Mouse (Mus musculus) midbrain, embryonic 12.5 days (tissue): Measurements from ENCODE around the gene Fam32a. TPM values are rescaled to one million over a fixed set of nuclear protein-coding genes. Genes with fewer than 3 reads are reported as not detected.

Experiments used
- ATAC-seq: fragments of 200-750 bp; cut with Nextera tagmentation; 2 replicates; pipeline ENCODE4 v1.8.0; 2017; ENCODE audit warnings: low read depth, moderate TSS enrichment, moderate library complexity; ENCODE audit not compliant: low FRiP score
- H3K27ac ChIP-seq: fragments of 300-500 bp; sonication (generic); replicated peaks from 2 replicates; pipeline ENCODE4 v1.5.1; 2016; ENCODE audit warnings: mild to moderate bottlenecking
- H3K27me3 ChIP-seq: fragments of 300-500 bp; sonication (generic); 2 replicates; pipeline ENCODE4 v1.6.1; 2016; ENCODE audit warnings: mild to moderate bottlenecking
- H3K36me3 ChIP-seq: fragments of 300-500 bp; sonication (generic); 2 replicates; pipeline ENCODE4 v1.6.1; 2016
- H3K4me1 ChIP-seq: fragments of 300-500 bp; sonication (generic); 2 replicates; pipeline ENCODE4 v1.6.1; 2016
- H3K4me2 ChIP-seq: fragments of 300-500 bp; sonication (generic); replicated peaks from 2 replicates; pipeline ENCODE4 v1.6.1; 2016; ENCODE audit warnings: mild to moderate bottlenecking, moderate library complexity
- H3K4me3 ChIP-seq: fragments of 300-500 bp; sonication (generic); 2 replicates; pipeline ENCODE4 v1.5.1; 2016; ENCODE audit warnings: mild to moderate bottlenecking
- H3K9ac ChIP-seq: fragments of 300-500 bp; sonication (generic); replicated peaks from 2 replicates; pipeline ENCODE4 v1.6.1; 2016; ENCODE audit warnings: mild to moderate bottlenecking, moderate library complexity
- H3K9me3 ChIP-seq: fragments of 300-500 bp; sonication (generic); 2 replicates; pipeline ENCODE4 v1.6.1; 2016; ENCODE audit warnings: mild to moderate bottlenecking
- WGBS: fragments of 180-500 bp; shearing (Covaris S2); methylation state at CpG from one replicate; pipeline ENCODE4 v1.1.7; 2016; 5-methylcytosine and 5-hydroxymethylcytosine counted together
- polyA plus RNA-seq: library from polyadenylated mRNA; unstranded; fragments of >200 nt; fragmentation: Nextera tagmentation; extraction: Ambion mirVana; gene quantifications from 2 replicates; pipeline ENCODE4 v1.2.1, GENCODE M21; 2016

Gene Fam32a
- polyA plus RNA-seq, 1 experiment from 2014 or later = 87.2 TPM

DNA sequence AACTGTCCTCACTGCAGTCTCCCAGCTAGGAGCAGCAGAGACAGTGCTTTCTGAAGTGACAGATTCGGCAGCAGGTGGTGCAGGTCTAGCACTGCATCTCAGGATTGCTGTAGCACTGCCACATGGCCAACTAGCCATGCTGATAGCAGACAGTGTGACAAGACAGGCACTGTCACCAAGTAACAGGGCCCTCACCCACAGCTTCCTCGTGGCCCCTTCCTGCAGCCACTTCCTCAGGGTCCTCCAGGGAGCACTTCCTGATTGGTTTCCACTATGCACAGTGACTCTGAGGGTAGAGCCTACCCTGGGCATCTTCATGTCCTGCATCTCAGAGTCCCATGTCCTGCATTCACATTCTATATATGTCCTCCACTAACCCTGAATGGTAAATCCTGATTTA, 25.1 kb downstream of the Fam32a start:
- H3K9me3 ChIP-seq = no peaks in the 10 kb centered on the region
- no peaks in the 10 kb centered on the region for H3K27me3 ChIP-seq
- H3K4me1 ChIP-seq = peaks cover 16% of the 10 kb centered on the region
- ATAC-seq = no peak
- no peak overlapping the region for H3K4me3 ChIP-seq
- H3K4me2 ChIP-seq = no peak overlapping the region
- WGBS = 88% methylated on average over 2 of the region's 2 CpGs
- peaks cover 36% of the 10 kb centered on the region for H3K36me3 ChIP-seq
- H3K9ac ChIP-seq = no peak overlapping the region
- H3K27ac ChIP-seq = no peak overlapping the region

DNA sequence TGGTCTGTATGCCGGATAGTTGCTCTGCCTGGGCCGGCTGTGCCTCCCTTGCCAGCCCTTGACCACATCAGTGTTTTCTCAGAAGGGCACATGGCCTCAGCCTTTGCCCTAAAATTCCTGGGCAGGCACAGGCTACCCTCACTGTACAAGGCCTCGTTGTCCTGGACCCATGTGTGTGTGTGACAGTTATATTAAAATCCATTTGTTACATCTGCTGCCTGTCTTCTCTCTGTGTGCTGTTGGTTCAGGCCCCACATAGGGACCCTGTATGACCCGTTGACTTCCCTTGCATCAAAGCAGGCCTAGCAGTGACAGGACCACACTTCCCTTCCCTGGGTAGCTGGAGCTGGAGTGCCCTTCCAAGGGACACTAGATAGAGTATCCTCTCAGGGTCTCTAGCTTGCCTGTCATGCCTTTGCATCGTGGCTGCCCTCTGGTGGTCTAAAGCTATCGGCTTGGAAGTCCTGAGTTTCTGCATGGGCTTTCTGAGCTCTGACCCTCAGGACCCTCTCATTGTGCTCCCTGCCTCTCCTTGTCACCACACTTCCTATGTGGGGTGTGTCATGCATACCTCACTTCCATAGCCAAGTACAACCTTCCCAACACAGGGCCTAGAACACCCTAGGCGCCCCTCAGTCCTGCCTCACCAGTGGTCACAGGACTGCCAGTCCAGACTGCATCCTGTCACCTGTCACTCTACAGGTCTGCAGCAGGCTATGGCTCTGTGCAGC, 37.8 kb downstream of the Fam32a start:
- 57% methylated on average over 7 of the region's 7 CpGs for WGBS
- peak; percentile 41; the same call in 1 of the 2 replicates for ATAC-seq
- Histone ChIP-seq H3K4me1 (no peaks in the 10 kb centered on the region), H3K27me3 (no peaks in the 10 kb centered on the region; the same call in 1 of the 2 replicates), H3K4me2 (no peak overlapping the region), H3K4me3 (no peak overlapping the region), H3K9me3 (no peaks in the 10 kb centered on the region), H3K27ac (no peak overlapping the region), H3K9ac (no peak overlapping the region), H3K36me3 (peaks cover 36% of the 10 kb centered on the region)

DNA sequence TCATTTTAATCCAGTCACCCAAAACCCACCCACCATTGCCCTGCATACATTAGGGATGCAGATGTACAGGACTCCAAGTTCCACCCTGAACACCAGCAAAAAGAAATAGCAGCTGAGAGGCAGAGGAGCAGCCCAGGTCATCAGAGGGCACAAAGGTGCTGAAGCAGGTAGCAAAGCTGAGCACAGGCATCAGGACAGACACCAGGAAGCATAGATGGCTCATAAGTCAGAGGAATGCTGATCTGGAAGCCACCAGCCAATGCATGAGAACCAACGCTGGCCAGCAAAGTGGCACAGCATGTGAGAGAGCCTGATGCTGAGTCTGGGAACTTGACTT, 38.3 kb downstream of the Fam32a start:
- H3K27me3 ChIP-seq = no peaks in the 10 kb centered on the region; the same call in 1 of the 2 replicates
- H3K4me1 ChIP-seq = no peaks in the 10 kb centered on the region
- no peak overlapping the region for H3K9ac ChIP-seq

DNA sequence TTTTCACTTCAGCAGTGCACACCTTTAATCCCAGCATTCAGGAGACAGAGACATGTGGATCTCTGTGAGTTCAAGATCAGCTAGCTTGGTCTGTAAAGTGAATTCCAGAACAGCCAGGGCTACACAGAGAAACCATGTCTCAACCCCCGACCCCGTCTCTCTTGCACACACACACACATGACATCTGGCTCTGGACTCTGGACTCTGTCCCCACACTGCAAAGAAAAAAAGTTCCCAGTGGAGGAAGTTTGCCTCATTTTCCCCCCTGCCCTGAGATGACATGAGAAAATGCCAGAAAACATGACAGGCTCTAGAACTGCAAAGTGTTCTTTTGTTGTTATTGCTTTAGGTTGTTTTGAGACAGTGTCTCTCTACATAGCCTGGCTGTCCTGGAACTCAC, 40.3 kb downstream of the Fam32a start:
- WGBS = 82% methylated on average over 2 of the region's 2 CpGs
- Histone ChIP-seq H3K9me3 (no peaks in the 10 kb centered on the region), H3K9ac (no peak overlapping the region), H3K4me3 (no peak overlapping the region), H3K27ac (no peak overlapping the region), H3K4me2 (no peak overlapping the region), H3K36me3 (peaks cover 12% of the 10 kb centered on the region), H3K4me1 (no peaks in the 10 kb centered on the region), H3K27me3 (no peaks in the 10 kb centered on the region; the same call in 1 of the 2 replicates)
- no peak for ATAC-seq

More for the DNA sequence above, 38.3 kb downstream of the Fam32a start:
- 75% methylated on average over 1 of the region's 1 CpGs for WGBS
- H3K4me2 ChIP-seq = no peak overlapping the region
- no peak overlapping the region for H3K4me3 ChIP-seq
- no peak overlapping the region for H3K27ac ChIP-seq
- ATAC-seq = no peak
- peaks cover 30% of the 10 kb centered on the region for H3K36me3 ChIP-seq
- no peaks in the 10 kb centered on the region for H3K9me3 ChIP-seq

DNA sequence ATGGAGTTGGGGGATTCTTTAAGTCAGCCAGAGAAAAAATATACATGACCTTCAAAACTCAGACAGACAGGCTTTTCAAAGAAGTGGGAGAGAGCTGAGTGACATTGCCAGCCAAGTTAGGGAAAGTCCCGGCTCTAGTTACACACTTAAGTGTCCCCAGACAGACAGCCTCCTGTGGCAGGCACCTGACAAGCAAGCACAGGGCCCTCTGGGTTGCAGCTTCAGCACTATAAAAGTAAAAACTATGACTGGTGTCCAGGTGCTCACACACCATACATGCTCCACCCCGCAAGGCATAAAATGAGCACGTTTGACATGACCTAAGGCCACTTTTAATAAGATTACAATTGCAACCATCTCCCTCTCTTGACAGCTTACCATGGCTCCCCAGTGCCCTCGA, 41.1 kb downstream of the Fam32a start:
- Histone ChIP-seq H3K9me3 (no peaks in the 10 kb centered on the region), H3K36me3 (peaks cover 5% of the 10 kb centered on the region), H3K27me3 (no peaks in the 10 kb centered on the region; the same call in 1 of the 2 replicates), H3K4me3 (no peak overlapping the region), H3K4me1 (no peaks in the 10 kb centered on the region), H3K4me2 (no peak overlapping the region), H3K27ac (no peak overlapping the region), H3K9ac (no peak overlapping the region)
- 0 out of 2 replicates have a peak, but pooled peaks have one; percentile 18 for ATAC-seq
- 66% methylated on average over 4 of the region's 4 CpGs for WGBS

DNA sequence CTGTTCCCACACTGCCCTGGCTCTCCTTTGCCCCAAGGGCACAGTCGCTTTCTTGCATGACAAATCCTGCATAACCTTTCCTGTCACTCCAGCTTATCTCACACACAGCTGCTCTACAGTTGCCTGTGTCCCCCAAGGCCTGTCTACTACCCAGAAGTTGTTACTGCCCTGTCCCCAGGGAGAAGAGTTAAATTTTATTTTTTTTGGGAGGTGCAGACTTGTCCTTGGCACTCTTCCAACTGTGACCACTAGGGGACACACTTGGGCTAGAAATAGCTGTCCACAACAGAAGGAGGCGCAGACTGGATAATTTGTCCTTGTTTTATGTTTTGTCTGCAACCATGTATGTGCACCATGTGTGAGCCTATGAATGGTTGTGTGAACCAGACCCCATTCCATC, 41.5 kb downstream of the Fam32a start:
- Histone ChIP-seq H3K4me2 (no peak overlapping the region), H3K4me1 (no peaks in the 10 kb centered on the region), H3K27me3 (no peaks in the 10 kb centered on the region; the same call in 1 of the 2 replicates), H3K9me3 (no peaks in the 10 kb centered on the region), H3K27ac (no peak overlapping the region), H3K36me3 (0 out of 2 replicates have a peak, but pooled peaks cover under 1% of the 10 kb centered on the region), H3K4me3 (no peak overlapping the region), H3K9ac (no peak overlapping the region)
- ATAC-seq = peak; percentile 47; the same call in 1 of the 2 replicates
- 35% methylated on average over 2 of the region's 2 CpGs for WGBS

DNA sequence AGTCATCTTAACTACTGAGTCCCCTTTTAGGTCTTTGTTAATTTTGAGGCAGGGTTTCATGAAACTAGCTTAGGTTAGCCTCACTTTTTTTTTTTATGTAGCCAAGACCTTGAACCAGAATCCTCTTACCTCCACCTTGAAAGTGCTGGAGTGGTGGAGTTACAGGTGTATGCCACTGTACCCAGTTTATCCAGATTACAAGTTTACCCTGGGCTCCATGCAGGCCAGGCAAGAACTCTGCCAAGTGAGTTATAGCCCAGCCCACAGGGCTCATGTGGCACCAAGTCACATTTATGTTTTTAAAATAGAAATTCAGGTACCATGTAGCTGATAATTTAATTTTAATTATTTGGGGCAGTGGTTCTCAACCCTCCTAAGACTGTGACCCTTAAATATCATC, 41.9 kb downstream of the Fam32a start:
- no peak overlapping the region for H3K9ac ChIP-seq
- no peak for ATAC-seq

DNA sequence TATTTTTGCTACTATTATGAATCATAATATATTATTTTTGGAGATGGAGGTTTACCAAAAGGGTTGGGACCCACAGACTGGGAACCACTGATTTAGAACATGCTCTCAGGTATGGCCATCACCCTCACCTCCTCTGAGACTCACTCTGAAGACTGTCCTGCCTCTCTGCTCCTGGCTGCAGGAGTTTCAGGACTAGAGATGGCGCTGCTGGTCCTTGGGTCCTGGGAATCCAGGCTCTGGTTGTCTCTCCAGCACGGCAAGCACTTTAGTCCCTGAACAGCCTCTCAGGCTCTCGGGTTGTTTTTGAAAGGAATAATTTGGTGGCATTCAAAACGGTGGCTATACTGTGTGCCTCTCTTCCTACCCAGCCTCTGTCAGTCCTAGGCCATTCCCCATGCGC, 42.3 kb downstream of the Fam32a start:
- no peak overlapping the region for H3K27ac ChIP-seq
- H3K4me1 ChIP-seq = no peaks in the 10 kb centered on the region
- no peaks in the 10 kb centered on the region for H3K9me3 ChIP-seq
- 49% methylated on average over 5 of the region's 5 CpGs for WGBS
- H3K9ac ChIP-seq = no peak overlapping the region
- no peaks in the 10 kb centered on the region for H3K36me3 ChIP-seq
- no peak overlapping the region for H3K4me3 ChIP-seq
- no peak overlapping the region for H3K4me2 ChIP-seq
- ATAC-seq = no peak
- H3K27me3 ChIP-seq = no peaks in the 10 kb centered on the region; the same call in 1 of the 2 replicates

More for the DNA sequence above, 41.9 kb downstream of the Fam32a start:
- H3K4me3 ChIP-seq = no peak overlapping the region
- no peaks in the 10 kb centered on the region for H3K36me3 ChIP-seq
- H3K4me1 ChIP-seq = no peaks in the 10 kb centered on the region
- H3K4me2 ChIP-seq = no peak overlapping the region
- no peak overlapping the region for H3K27ac ChIP-seq
- H3K27me3 ChIP-seq = no peaks in the 10 kb centered on the region; the same call in 1 of the 2 replicates
- H3K9me3 ChIP-seq = no peaks in the 10 kb centered on the region

DNA sequence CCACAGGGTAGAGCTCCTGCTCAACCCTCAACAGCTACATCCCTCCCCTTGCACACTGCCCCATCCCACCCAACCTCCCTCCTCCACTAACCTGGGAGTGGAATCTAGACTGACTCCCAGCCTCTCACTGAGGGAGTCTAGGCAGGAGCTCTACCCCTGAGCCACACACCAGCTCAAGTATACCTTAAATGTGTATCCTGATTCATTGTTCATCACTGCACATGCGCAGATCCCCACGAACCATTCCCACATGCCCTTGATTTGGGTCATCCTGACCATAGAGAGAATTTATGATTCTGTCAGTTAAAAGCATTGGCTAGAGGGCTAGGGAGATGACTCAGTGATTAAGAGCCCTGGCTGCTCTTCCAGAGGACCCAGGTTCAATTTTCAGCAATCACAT, 43.2 kb downstream of the Fam32a start:
- Histone ChIP-seq H3K4me3 (no peak overlapping the region), H3K36me3 (no peaks in the 10 kb centered on the region), H3K4me2 (no peak overlapping the region), H3K27ac (no peak overlapping the region), H3K27me3 (no peaks in the 10 kb centered on the region; the same call in 1 of the 2 replicates), H3K4me1 (no peaks in the 10 kb centered on the region), H3K9ac (no peak overlapping the region), H3K9me3 (no peaks in the 10 kb centered on the region)
- no peak for ATAC-seq
- WGBS = 90% methylated on average over 2 of the region's 2 CpGs

DNA sequence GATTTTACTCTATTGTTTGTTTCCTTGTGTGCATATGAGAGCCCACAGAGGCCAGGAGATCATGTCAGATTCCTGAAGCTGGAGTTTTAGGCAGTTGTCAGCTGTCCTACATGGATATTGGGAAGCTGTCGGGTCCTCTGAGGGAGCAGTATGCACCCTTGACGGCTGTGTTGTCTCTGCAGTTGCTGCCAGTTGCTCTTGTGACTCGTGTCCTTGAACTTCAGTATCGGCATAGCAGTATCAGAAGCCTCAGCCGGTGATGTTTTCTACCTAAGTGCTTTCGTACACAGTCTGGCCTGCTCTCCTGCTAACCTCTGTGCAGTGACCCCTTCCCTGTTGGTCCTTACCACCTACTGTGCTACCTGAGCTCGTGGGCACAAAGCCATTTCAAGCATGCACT, 43.9 kb downstream of the Fam32a start:
- Histone ChIP-seq H3K27me3 (no peaks in the 10 kb centered on the region; the same call in 1 of the 2 replicates), H3K27ac (no peak overlapping the region), H3K36me3 (no peaks in the 10 kb centered on the region), H3K4me1 (no peaks in the 10 kb centered on the region), H3K4me3 (no peak overlapping the region), H3K9ac (no peak overlapping the region), H3K9me3 (no peaks in the 10 kb centered on the region), H3K4me2 (no peak overlapping the region)
- no peak for ATAC-seq
- 73% methylated on average over 7 of the region's 7 CpGs for WGBS

DNA sequence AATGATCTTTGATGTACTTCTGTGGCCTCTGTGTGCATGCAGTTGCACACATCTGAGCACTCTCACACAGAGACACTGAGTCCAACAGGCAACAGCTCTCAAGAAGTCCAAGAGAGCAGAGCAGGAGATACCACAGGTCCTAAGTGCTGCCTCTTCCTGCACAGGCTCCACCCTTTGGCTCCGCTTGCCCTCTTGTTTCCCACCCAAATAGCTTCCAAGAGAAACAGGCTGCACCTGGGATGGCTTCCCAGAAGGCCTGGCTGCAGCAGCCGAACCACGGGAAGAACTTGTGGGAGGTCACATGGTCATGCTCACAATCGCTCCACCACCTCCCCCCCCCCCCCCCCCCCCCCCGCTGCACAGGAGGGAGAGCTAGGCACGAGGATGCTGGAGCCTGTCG, 45.8 kb downstream of the Fam32a start:
- WGBS = 72% methylated on average over 6 of the region's 7 CpGs
- no peaks in the 10 kb centered on the region for H3K4me1 ChIP-seq
- no peak overlapping the region for H3K4me2 ChIP-seq
- H3K36me3 ChIP-seq = no peaks in the 10 kb centered on the region
- H3K9ac ChIP-seq = no peak overlapping the region
- no peak for ATAC-seq
- H3K4me3 ChIP-seq = no peak overlapping the region
- no peaks in the 10 kb centered on the region; the same call in 1 of the 2 replicates for H3K27me3 ChIP-seq
- H3K27ac ChIP-seq = no peak overlapping the region
- no peaks in the 10 kb centered on the region for H3K9me3 ChIP-seq

DNA sequence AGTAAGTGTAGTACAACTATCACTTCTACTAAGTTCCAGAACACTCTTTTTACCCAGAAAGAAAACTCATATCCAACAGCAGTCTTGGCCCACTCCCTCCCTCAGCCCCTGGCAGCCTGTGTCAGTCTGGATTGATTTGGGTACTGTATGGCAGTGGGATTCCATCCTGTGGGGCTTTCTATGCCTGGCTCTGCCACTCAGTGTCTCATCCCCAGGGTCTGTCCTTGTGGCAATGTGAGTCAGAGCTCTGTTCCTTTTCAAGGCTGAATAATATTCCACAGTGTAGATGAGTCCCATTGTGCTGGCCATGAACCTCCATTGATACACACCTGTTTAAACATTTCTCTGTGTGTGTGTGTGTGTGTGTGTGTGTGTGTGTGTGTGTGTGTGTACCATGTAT, 47.1 kb downstream of the Fam32a start:
- no peak overlapping the region for H3K4me2 ChIP-seq
- H3K27ac ChIP-seq = no peak overlapping the region
- H3K4me3 ChIP-seq = no peak overlapping the region
- H3K4me1 ChIP-seq = no peaks in the 10 kb centered on the region
- no peaks in the 10 kb centered on the region for H3K36me3 ChIP-seq
- H3K9me3 ChIP-seq = no peaks in the 10 kb centered on the region
- H3K27me3 ChIP-seq = no peaks in the 10 kb centered on the region; the same call in 1 of the 2 replicates
- no peak overlapping the region for H3K9ac ChIP-seq
- no peak for ATAC-seq

DNA sequence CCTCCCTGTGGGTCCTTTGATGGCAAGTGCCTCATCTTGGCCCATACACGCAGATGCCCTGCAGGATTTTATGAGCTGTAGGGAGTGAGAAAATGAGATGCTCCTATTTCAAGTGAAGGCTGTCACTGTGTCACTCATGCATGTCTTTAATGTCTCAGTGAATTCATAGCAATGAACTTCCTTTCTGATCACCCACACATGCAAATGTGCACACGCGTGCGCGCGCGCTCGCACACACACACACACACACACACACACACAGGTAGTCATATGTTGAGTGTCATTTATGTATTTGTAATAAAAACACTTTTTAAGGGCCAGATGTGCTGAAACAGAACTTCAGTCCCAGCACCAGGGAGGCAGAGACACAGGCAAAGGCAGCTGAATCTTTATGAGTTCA, 47.6 kb downstream of the Fam32a start:
- no peaks in the 10 kb centered on the region for H3K4me1 ChIP-seq
- no peak overlapping the region for H3K27ac ChIP-seq
- H3K36me3 ChIP-seq = no peaks in the 10 kb centered on the region
- no peaks in the 10 kb centered on the region for H3K9me3 ChIP-seq
- no peak overlapping the region for H3K9ac ChIP-seq
- no peak overlapping the region for H3K4me2 ChIP-seq
- no peaks in the 10 kb centered on the region; the same call in 1 of the 2 replicates for H3K27me3 ChIP-seq
- WGBS = 94% methylated on average over 8 of the region's 8 CpGs
- H3K4me3 ChIP-seq = no peak overlapping the region
- no peak for ATAC-seq
